8 mouse cellular contexts compared by ENCODE assay signal in genomic region chr8:47676224-47676623, GRCm38 (mm10). TPM values are rescaled to one million over a fixed set of nuclear protein-coding genes. Genes with fewer than 3 reads are reported as not detected.
DNase-seq lines count a peak whose midpoint lies in the region; ATAC-seq lines count a peak whose summit lies in the region.

No protein-coding gene starts in this region.

- no peak overlapping the region for H3K27ac ChIP-seq in forebrain, embryonic 14.5 days (ENCODE audit: low read depth, low read length)
- peak overlapping the region; percentile 97 for H3K27ac ChIP-seq in limb, embryonic 15.5 days
- peak overlapping the region; percentile 98; the same call in 1 of the 2 replicates for H3K27ac ChIP-seq in stomach, embryonic 16.5 days (ENCODE audit: low read length)

- H3K4me3 ChIP-seq in forebrain, embryonic 14.5 days (ENCODE audit: low read depth, low read length): peak overlapping the region; percentile 91
- H3K4me3 ChIP-seq in limb, embryonic 15.5 days: peak overlapping the region; percentile 98
- peak overlapping the region; percentile 98 for H3K4me3 ChIP-seq in stomach, embryonic 16.5 days (replicated peaks; ENCODE audit: low read length)

- no peaks in the 10 kb centered on the region for H3K27me3 ChIP-seq in forebrain, embryonic 14.5 days (replicated peaks; ENCODE audit: control insufficient read depth, insufficient read depth, low read length)
- H3K27me3 ChIP-seq in limb, embryonic 15.5 days: no peaks in the 10 kb centered on the region
- no peaks in the 10 kb centered on the region for H3K27me3 ChIP-seq in stomach, embryonic 16.5 days (ENCODE audit: control insufficient read depth, insufficient read depth, low read length)

- H3K4me2 ChIP-seq in forebrain, embryonic 14.5 days (ENCODE audit: low read length): peak overlapping the region; percentile 68
- peak overlapping the region; percentile 67 for H3K4me2 ChIP-seq in limb, embryonic 15.5 days
- H3K4me2 ChIP-seq in stomach, embryonic 16.5 days (ENCODE audit: low read depth, low read length): peak overlapping the region; percentile 58

- H3K9ac ChIP-seq in forebrain, embryonic 14.5 days (ENCODE audit: low read length): peak overlapping the region; percentile 82
- peak overlapping the region; percentile 26 for H3K9ac ChIP-seq in limb, embryonic 15.5 days
- H3K9ac ChIP-seq in stomach, embryonic 16.5 days (ENCODE audit: low read length): peak overlapping the region; percentile 90

- no peaks in the 10 kb centered on the region for H3K4me1 ChIP-seq in forebrain, embryonic 14.5 days (ENCODE audit: control insufficient read depth, insufficient read depth, low read length)
- 0 out of 2 replicates have a peak, but pooled peaks cover 3% of the 10 kb centered on the region for H3K4me1 ChIP-seq in limb, embryonic 15.5 days
- peaks cover 9% of the 10 kb centered on the region; the same call in 1 of the 2 replicates for H3K4me1 ChIP-seq in stomach, embryonic 16.5 days (ENCODE audit: control insufficient read depth, insufficient read depth, low read length)

- no peaks in the 10 kb centered on the region for H3K9me3 ChIP-seq in forebrain, embryonic 14.5 days (replicated peaks; ENCODE audit: control insufficient read depth, low read length)
- no peaks in the 10 kb centered on the region for H3K9me3 ChIP-seq in limb, embryonic 15.5 days
- no peaks in the 10 kb centered on the region for H3K9me3 ChIP-seq in stomach, embryonic 16.5 days (replicated peaks; ENCODE audit: control insufficient read depth, low read length)

- WGBS in forebrain, embryonic 14.5 days: 1% methylated on average over 15 of the region's 15 CpGs
- 2% methylated on average over 15 of the region's 15 CpGs for WGBS in limb, embryonic 15.5 days
- 2% methylated on average over 15 of the region's 15 CpGs for WGBS in stomach, embryonic 16.5 days

- H3K36me3 ChIP-seq in forebrain, embryonic 14.5 days (ENCODE audit: control insufficient read depth, insufficient read depth, low read length): no peaks in the 10 kb centered on the region
- no peaks in the 10 kb centered on the region for H3K36me3 ChIP-seq in limb, embryonic 15.5 days
- no peaks in the 10 kb centered on the region for H3K36me3 ChIP-seq in stomach, embryonic 16.5 days (ENCODE audit: control insufficient read depth, insufficient read depth, low read length)

- no peak for ATAC-seq in forebrain, embryonic 14.5 days
- no peak for ATAC-seq in limb, embryonic 15.5 days (ENCODE audit: insufficient number of reproducible peaks, low FRiP score, low TSS enrichment, low read depth)
- ATAC-seq in stomach, embryonic 16.5 days (ENCODE audit: insufficient read depth, low FRiP score): no peak
- no peak for ATAC-seq in megakaryocyte progenitor cell, adult 5-6 weeks (replicated peaks; ENCODE audit: poor library complexity)

- peak; percentile 45 for DNase-seq in cerebellum, adult 11-12 months
- DNase-seq in cerebellum, adult 9-11 months: no peak
- DNase-seq in 3134 (ENCODE audit: extremely low read depth, insufficient read length, low spot score): peak; percentile 28
- DNase-seq in forebrain, embryonic 14.5 days (ENCODE audit: low spot score): peak; percentile 11
- no peak for DNase-seq in thymus, postnatal 25 days

RNA-seq across cellular contexts. Expression of gene Ing2, which starts 0.9 kb away (rescaled TPM):
- polyA plus RNA-seq in forebrain, embryonic 14.5 days (2014; fragmentation: Nextera tagmentation; extraction: Ambion mirVana): 5.8 and 10.1 TPM in 2 replicates
- polyA plus RNA-seq in limb, embryonic 15.5 days (2015; fragmentation: Nextera tagmentation; extraction: Ambion mirVana): 8.5 and 10.1 TPM in 2 replicates
- 7.6 and 9.5 TPM in 2 replicates for polyA plus RNA-seq in stomach, embryonic 16.5 days (2015; fragmentation: Nextera tagmentation; extraction: Ambion mirVana)
- 63.3 and 69.1 TPM in 2 replicates for total RNA-seq in megakaryocyte progenitor cell, adult 5-6 weeks (2015)
- 37.1 and 53.2 TPM in 2 replicates for total RNA-seq in megakaryocyte progenitor cell, adult 5-6 weeks (2017)

RNA-seq across cellular contexts. Expression of gene Cdkn2aip, which starts 37.5 kb away (rescaled TPM):
- 45.4 and 49.3 TPM in 2 replicates for polyA plus RNA-seq in forebrain, embryonic 14.5 days (2014; fragmentation: Nextera tagmentation; extraction: Ambion mirVana)
- polyA plus RNA-seq in limb, embryonic 15.5 days (2015; fragmentation: Nextera tagmentation; extraction: Ambion mirVana): 21.3 and 22.2 TPM in 2 replicates
- polyA plus RNA-seq in stomach, embryonic 16.5 days (2015; fragmentation: Nextera tagmentation; extraction: Ambion mirVana): 18.6 and 18.8 TPM in 2 replicates
- 15.6 and 17.2 TPM in 2 replicates for total RNA-seq in megakaryocyte progenitor cell, adult 5-6 weeks (2015)
- total RNA-seq in megakaryocyte progenitor cell, adult 5-6 weeks (2017): 21.2 and 25.0 TPM in 2 replicates

Comparison
In these comparisons a context has a peak if more than half of its experiments do, and no peak if none do; other contexts are left out.
1. DNase-seq: peak in cerebellum, adult 11-12 months (single experiment), 3134 (single experiment) and forebrain, embryonic 14.5 days (single experiment); none in cerebellum, adult 9-11 months (single experiment) and thymus, postnatal 25 days (single experiment).
2. H3K9ac ChIP-seq: peak in every context shown above with its lines; median percentile 90 in stomach, embryonic 16.5 days; 82 in forebrain, embryonic 14.5 days; 26 in limb, embryonic 15.5 days.
3. Peak in every context shown above with its lines, with median percentiles within 50 percentile points of each other: H3K4me2 ChIP-seq and H3K4me3 ChIP-seq.